Mouse (Mus musculus) limb, embryonic 12.5 days (tissue): ENCODE data around the gene Irs1. TPM values are rescaled to one million over a fixed set of nuclear protein-coding genes. Genes with fewer than 3 reads are reported as not detected.

ENCODE experiments used
- ATAC-seq: fragments of 200-750 bp; cut with Nextera tagmentation; 2 replicates; pipeline ENCODE4 v1.8.0; 2017; ENCODE audit warnings: low read depth, moderate TSS enrichment; ENCODE audit not compliant: insufficient number of reproducible peaks, insufficient read depth, low FRiP score, low TSS enrichment
- H3K27ac ChIP-seq: fragments of 300-500 bp; sonication (generic); 2 replicates; pipeline ENCODE4 v1.5.1; 2016; ENCODE audit warnings: mild to moderate bottlenecking, moderate library complexity
- H3K27me3 ChIP-seq: fragments of 300-500 bp; sonication (generic); 2 replicates; pipeline ENCODE4 v1.6.1; 2016; ENCODE audit warnings: mild to moderate bottlenecking, moderate library complexity
- H3K36me3 ChIP-seq: fragments of 300-500 bp; sonication (generic); 2 replicates; pipeline ENCODE4 v1.6.1; 2016; ENCODE audit warnings: mild to moderate bottlenecking, moderate library complexity
- H3K4me1 ChIP-seq: fragments of 300-500 bp; sonication (generic); replicated peaks from 2 replicates; pipeline ENCODE4 v1.6.1; 2016
- H3K4me2 ChIP-seq: fragments of 300-500 bp; sonication (generic); 2 replicates; pipeline ENCODE4 v1.6.1; 2016; ENCODE audit warnings: mild to moderate bottlenecking, moderate library complexity
- H3K4me3 ChIP-seq: fragments of 300-500 bp; sonication (generic); replicated peaks from 2 replicates; pipeline ENCODE4 v1.5.1; 2016; ENCODE audit warnings: mild to moderate bottlenecking
- H3K9ac ChIP-seq: fragments of 300-500 bp; sonication (generic); replicated peaks from 2 replicates; pipeline ENCODE4 v1.6.1; 2016; ENCODE audit warnings: mild to moderate bottlenecking, moderate library complexity
- H3K9me3 ChIP-seq: fragments of 300-500 bp; sonication (generic); 2 replicates; pipeline ENCODE4 v1.6.1; 2016; ENCODE audit warnings: mild to moderate bottlenecking, moderate library complexity
- WGBS: fragments of 180-500 bp; shearing (Covaris S2); methylation state at CpG from one replicate; pipeline ENCODE4 v1.1.7; 2016; 5-methylcytosine and 5-hydroxymethylcytosine counted together
- polyA plus RNA-seq: library from polyadenylated mRNA; unstranded; fragments of >200 nt; fragmentation: Nextera tagmentation; extraction: Ambion mirVana; gene quantifications from 2 replicates; pipeline ENCODE4 v1.2.1, GENCODE M21; 2016

The Irs1 gene
- polyA plus RNA-seq, 1 experiment from 2014 or later, result 12.0 TPM

GRCm38 (mm10) chr1:82287776-82288325 is 3.4 kb downstream of the Irs1 start:
- Histone ChIP-seq H3K4me2 (peak overlapping the region; percentile 85), H3K4me3 (peak overlapping the region; percentile 72), H3K27me3 (0 out of 2 replicates have a peak, but pooled peaks cover 6% of the 10 kb centered on the region), H3K9me3 (no peaks in the 10 kb centered on the region; the same call in 1 of the 2 replicates), H3K9ac (peak overlapping the region; percentile 57), H3K36me3 (peaks cover 25% of the 10 kb centered on the region), H3K27ac (no peak overlapping the region; the same call in 1 of the 2 replicates), H3K4me1 (peaks cover 60% of the 10 kb centered on the region)
- no peak for ATAC-seq
- 92% methylated on average over 16 of the region's 16 CpGs for WGBS

DNA sequence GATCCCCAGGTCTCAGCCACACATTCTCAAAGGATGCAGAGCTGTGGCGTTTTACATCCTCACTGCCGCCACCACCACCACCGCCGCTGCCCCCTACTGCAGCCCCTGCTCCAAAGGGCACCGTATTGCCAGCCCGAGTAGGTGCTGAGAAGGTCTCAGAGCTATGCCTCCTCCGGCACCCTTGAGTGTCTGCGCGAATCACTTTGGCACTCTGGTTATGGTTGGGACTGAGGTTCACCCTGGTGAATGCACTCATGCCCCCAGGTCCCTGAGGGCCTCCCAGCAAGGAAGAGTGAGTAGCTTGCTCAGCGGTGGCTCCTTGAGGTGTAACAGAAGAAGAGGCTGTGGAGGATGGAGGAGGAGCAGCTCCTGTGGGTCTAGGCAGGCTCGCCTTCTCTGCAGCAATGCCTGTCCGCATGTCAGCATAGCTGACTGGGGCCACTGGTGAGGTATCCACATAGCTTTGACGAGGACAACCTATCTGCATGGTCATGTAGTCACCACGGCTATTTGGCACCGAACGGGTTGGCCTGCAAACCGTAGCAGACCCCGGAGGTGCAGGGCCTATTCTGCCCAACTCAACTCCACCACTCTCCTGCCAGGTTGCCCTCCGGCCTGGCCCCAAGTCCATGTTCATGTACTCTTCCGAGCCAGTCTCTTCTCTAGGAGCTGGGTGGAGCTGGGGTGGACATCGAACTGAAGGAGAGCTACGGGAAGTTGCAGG is 4.0 kb downstream of the Irs1 start:
- H3K4me3 ChIP-seq, result peak overlapping the region; percentile 72
- peaks cover 59% of the 10 kb centered on the region for H3K4me1 ChIP-seq
- H3K27me3 ChIP-seq, result 0 out of 2 replicates have a peak, but pooled peaks cover 6% of the 10 kb centered on the region
- ATAC-seq, result no peak
- peak overlapping the region; percentile 57 for H3K9ac ChIP-seq
- peaks cover 25% of the 10 kb centered on the region for H3K36me3 ChIP-seq
- 68% methylated on average over 22 of the region's 22 CpGs for WGBS
- peak overlapping the region; percentile 62 for H3K27ac ChIP-seq
- H3K4me2 ChIP-seq, result peak overlapping the region; percentile 85
- no peaks in the 10 kb centered on the region; the same call in 1 of the 2 replicates for H3K9me3 ChIP-seq

- no peak for ATAC-seq
- Histone ChIP-seq H3K36me3 (peaks cover 25% of the 10 kb centered on the region), H3K4me3 (peak overlapping the region; percentile 72), H3K27ac (peak overlapping the region; percentile 62), H3K27me3 (0 out of 2 replicates have a peak, but pooled peaks cover 6% of the 10 kb centered on the region), H3K9ac (peak overlapping the region; percentile 57), H3K4me2 (peak overlapping the region; percentile 85), H3K9me3 (no peaks in the 10 kb centered on the region; the same call in 1 of the 2 replicates), H3K4me1 (peaks cover 57% of the 10 kb centered on the region)
- 36% methylated on average over 15 of the region's 15 CpGs for WGBS
These were observed 4.8 kb downstream of the Irs1 start for GRCm38 (mm10) chr1:82286190-82287051.

DNA sequence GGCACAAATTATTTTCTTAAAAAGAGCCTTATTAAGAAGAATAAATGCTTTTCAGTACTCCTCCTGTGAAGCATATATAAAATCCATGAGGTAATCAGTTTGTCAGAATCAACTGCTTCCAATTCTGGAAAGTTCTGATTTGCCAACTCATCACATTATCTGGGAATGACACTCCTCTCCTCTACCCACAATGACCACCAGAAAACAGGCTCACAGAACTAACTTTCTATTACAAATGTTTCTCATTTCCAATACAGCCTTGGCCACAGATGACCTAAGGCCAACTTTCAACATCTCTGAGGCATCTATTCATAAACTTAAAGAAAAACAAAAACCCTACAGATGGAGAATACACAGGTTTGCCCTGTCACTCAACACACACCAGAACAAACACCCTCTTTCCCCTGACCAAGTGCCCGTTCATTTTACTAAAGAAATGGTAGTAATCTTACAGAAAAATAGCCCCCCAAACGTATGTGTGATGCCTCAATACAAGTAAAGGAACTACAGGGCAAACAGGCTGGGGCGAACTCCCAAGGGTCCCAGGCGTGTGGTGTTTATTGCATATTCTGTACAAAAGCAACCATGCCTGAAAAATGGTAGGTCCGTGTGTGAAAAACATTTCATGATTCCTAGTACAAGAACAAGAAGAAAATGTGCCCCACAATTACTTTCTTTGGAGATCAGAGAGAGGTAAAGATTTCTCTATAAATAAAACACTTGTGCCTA is 5.6 kb downstream of the Irs1 start:
- H3K27ac ChIP-seq, result peak overlapping the region; percentile 62
- 0 out of 2 replicates have a peak, but pooled peaks cover 6% of the 10 kb centered on the region for H3K27me3 ChIP-seq
- 27% methylated on average over 5 of the region's 5 CpGs for WGBS
- H3K4me1 ChIP-seq, result peaks cover 57% of the 10 kb centered on the region
- H3K36me3 ChIP-seq, result peaks cover 25% of the 10 kb centered on the region
- H3K9me3 ChIP-seq, result no peaks in the 10 kb centered on the region; the same call in 1 of the 2 replicates
- peak overlapping the region; percentile 85 for H3K4me2 ChIP-seq
- H3K4me3 ChIP-seq, result peak overlapping the region; percentile 72
- peak overlapping the region; percentile 57 for H3K9ac ChIP-seq
- no peak for ATAC-seq

GRCm38 (mm10) chr1:82284403-82284802 is 6.8 kb downstream of the Irs1 start:
- ATAC-seq, result no peak
- peaks cover 26% of the 10 kb centered on the region for H3K36me3 ChIP-seq
- peaks cover 52% of the 10 kb centered on the region for H3K4me1 ChIP-seq
- peak overlapping the region; percentile 95 for H3K27ac ChIP-seq
- peak overlapping the region; percentile 75 for H3K9ac ChIP-seq
- H3K27me3 ChIP-seq, result 0 out of 2 replicates have a peak, but pooled peaks cover 6% of the 10 kb centered on the region
- H3K4me3 ChIP-seq, result peak overlapping the region; percentile 72
- H3K4me2 ChIP-seq, result peak overlapping the region; percentile 85
- H3K9me3 ChIP-seq, result no peaks in the 10 kb centered on the region; the same call in 1 of the 2 replicates
- WGBS, result 28% methylated on average over 4 of the region's 4 CpGs

DNA sequence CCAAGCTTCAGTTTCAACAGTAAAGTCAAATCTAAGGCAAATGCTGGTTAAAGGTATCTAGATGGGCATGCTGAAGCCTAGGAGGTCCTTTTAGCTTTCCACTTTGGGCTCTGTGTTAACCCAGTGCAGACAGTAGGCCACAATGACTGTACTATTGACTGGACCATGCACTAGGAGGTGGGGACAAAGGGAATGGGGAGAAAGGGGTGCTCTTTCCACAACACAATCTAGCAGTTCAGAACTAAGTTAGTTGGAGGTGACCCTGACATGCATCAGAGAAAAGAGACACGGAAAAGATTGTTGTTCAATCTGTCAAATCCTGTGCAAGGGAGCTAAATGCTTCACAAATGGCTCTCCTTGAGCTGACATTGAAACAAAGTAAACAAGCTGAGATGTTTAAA is 7.3 kb downstream of the Irs1 start:
- peaks cover 47% of the 10 kb centered on the region for H3K4me1 ChIP-seq
- peaks cover 26% of the 10 kb centered on the region for H3K36me3 ChIP-seq
- ATAC-seq, result no peak
- H3K9me3 ChIP-seq, result no peaks in the 10 kb centered on the region; the same call in 1 of the 2 replicates
- H3K4me2 ChIP-seq, result peak overlapping the region; percentile 85
- H3K27ac ChIP-seq, result peak overlapping the region; percentile 95
- peak overlapping the region; percentile 72 for H3K4me3 ChIP-seq
- WGBS, result 11% methylated on average over 1 of the region's 1 CpGs
- 0 out of 2 replicates have a peak, but pooled peaks cover 6% of the 10 kb centered on the region for H3K27me3 ChIP-seq
- peak overlapping the region; percentile 75 for H3K9ac ChIP-seq

DNA sequence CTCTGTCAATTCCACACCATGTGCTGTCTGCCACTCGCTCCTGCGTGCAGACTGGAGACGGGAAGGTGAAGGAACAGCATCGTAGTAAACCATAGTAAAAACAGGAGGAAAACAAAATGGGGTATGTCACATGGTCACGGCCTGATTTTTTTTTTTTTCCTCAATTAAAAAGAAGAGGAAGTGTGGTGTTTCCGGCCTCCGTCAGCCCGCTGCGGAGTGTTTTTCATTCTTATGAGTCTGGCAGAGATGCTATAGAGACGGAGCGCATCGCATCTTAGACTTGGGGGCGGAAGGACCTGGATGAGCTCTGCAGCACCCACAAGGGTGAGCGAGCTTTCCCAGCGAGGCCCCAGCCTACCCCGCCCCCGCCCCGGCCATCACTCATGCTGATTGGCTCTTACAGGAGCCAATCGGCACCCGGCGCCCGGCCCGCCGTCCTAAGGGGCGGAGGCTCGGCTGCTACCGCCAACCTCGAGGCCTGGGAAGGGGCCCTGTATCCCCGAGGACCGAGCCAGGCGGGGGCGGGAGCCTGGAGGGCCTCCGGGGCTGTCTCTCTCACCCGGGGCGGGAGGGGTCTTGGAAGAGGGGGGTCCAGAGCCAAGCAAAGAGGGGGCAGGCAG is 8.1 kb downstream of the Irs1 start:
- Histone ChIP-seq H3K9ac (peak overlapping the region; percentile 75), H3K4me3 (peak overlapping the region; percentile 72), H3K36me3 (peaks cover 26% of the 10 kb centered on the region), H3K9me3 (no peaks in the 10 kb centered on the region; the same call in 1 of the 2 replicates), H3K27me3 (0 out of 2 replicates have a peak, but pooled peaks cover 5% of the 10 kb centered on the region), H3K4me1 (peaks cover 39% of the 10 kb centered on the region), H3K4me2 (peak overlapping the region; percentile 85), H3K27ac (peak overlapping the region; percentile 95)
- 3% methylated on average over 35 of the region's 35 CpGs for WGBS
- ATAC-seq, result peak; percentile 96

GRCm38 (mm10) chr1:82281823-82282222 is 9.4 kb downstream of the Irs1 start:
- no peak for ATAC-seq
- 73% methylated on average over 6 of the region's 6 CpGs for WGBS
- no peak overlapping the region for H3K9ac ChIP-seq
- peaks cover 26% of the 10 kb centered on the region for H3K4me1 ChIP-seq
- H3K4me2 ChIP-seq, result no peak overlapping the region
- H3K4me3 ChIP-seq, result no peak overlapping the region
- no peaks in the 10 kb centered on the region for H3K27me3 ChIP-seq
- H3K36me3 ChIP-seq, result peaks cover 27% of the 10 kb centered on the region
- no peak overlapping the region for H3K27ac ChIP-seq
- H3K9me3 ChIP-seq, result no peaks in the 10 kb centered on the region

- Histone ChIP-seq H3K27me3 (no peaks in the 10 kb centered on the region), H3K9ac (no peak overlapping the region), H3K9me3 (no peaks in the 10 kb centered on the region), H3K4me2 (no peak overlapping the region), H3K27ac (no peak overlapping the region), H3K36me3 (peaks cover 33% of the 10 kb centered on the region), H3K4me3 (no peak overlapping the region), H3K4me1 (peaks cover 20% of the 10 kb centered on the region)
- ATAC-seq, result no peak
- WGBS, result 90% methylated on average over 1 of the region's 1 CpGs
These were observed 11.4 kb downstream of the Irs1 start for GRCm38 (mm10) chr1:82279768-82280167.

DNA sequence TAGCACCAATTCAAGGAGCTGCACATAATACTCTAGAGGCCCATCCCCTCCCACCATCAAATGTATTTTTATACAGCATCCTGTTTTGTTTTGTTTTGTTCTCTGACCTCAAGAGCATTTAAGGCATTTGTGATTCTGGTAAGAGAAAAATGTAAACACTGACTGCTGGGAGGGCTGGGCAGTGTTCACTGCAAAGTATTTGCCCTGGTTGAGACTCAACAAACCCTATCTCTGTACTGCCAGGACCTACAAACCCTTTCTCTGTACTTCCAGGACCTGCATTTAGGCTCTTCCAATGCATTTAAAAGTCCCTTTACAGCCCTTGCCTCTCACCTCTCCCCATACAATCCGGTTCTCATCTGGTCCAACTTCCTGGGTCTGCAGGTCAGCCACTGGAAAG is 16.9 kb downstream of the Irs1 start:
- H3K27me3 ChIP-seq, result no peaks in the 10 kb centered on the region
- no peak overlapping the region for H3K4me2 ChIP-seq
- no peaks in the 10 kb centered on the region for H3K9me3 ChIP-seq
- no peak overlapping the region for H3K4me3 ChIP-seq
- WGBS, result 5% methylated on average over 1 of the region's 1 CpGs
- H3K36me3 ChIP-seq, result peaks cover 37% of the 10 kb centered on the region
- ATAC-seq, result no peak
- peak overlapping the region; percentile 20; the same call in 1 of the 2 replicates for H3K27ac ChIP-seq
- no peak overlapping the region for H3K9ac ChIP-seq
- peaks cover 33% of the 10 kb centered on the region for H3K4me1 ChIP-seq
